Comparison of ENCODE assay signal across 9 mouse cellular contexts in the genomic region with DNA sequence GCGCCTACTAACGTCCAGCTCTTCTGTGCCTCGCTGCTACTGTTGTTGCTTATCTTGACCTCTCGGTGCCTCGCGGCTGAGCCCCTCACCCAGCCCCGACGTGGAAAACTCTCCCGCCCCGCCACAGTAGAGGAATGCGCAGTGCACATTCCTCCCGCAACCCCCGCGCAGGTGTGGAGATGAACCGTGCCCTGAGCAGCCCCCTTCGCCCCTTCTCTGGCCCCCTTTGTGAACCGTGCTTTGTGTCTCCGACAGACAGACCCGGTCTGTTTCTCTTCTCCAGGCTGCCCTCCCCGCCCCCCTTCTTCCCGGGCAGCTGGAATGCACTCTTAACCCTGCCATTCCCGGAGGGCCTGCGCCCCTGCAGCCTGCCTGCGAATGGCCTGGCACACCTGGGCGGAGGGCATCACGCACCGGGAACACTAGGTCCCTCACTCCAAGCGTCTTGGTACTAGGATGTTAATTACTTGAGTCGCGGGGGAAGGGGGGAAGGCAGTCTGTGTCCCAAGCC. TPM values are rescaled to one million over a fixed set of nuclear protein-coding genes. Genes with fewer than 3 reads are reported as not detected.
DNase-seq lines count a peak whose midpoint lies in the region; ATAC-seq lines count a peak whose summit lies in the region.
"Had no signal": no experiment of that assay in that cellular context is flagged by ENCODE, and none has a peak within 500 bp of the region (broad histone marks: within the 10 kb centered on the region; RNA-seq: fewer than 3 reads in every experiment).

No protein-coding gene starts in this region.

- peak overlapping the region; percentile 37; the same call in 1 of the 2 replicates for H3K9ac ChIP-seq in forebrain, embryonic 13.5 days
- peak overlapping the region; percentile 73 for H3K9ac ChIP-seq in kidney, embryonic 16.5 days (replicated peaks; ENCODE audit: low read length)
- peak overlapping the region; percentile 53 for H3K9ac ChIP-seq in midbrain, embryonic 11.5 days (ENCODE audit: low read length)

- H3K4me1 ChIP-seq in forebrain, embryonic 13.5 days = peaks cover 36% of the 10 kb centered on the region
- H3K4me1 ChIP-seq in kidney, embryonic 16.5 days (ENCODE audit: insufficient read depth, low read length) = peaks cover 53% of the 10 kb centered on the region
- H3K4me1 ChIP-seq in midbrain, embryonic 11.5 days (ENCODE audit: control insufficient read depth, insufficient read depth, low read length) = peaks cover 23% of the 10 kb centered on the region

- intact Hi-C loops in gastrocnemius, postnatal 14 days (cut with DNase I; ENCODE audit: low total_unique reads) = no loop called here

- peak overlapping the region; percentile 35 for H3K4me3 ChIP-seq in forebrain, embryonic 13.5 days
- H3K4me3 ChIP-seq in kidney, embryonic 16.5 days (ENCODE audit: low read length) = peak overlapping the region; percentile 55
- peak overlapping the region; percentile 33 for H3K4me3 ChIP-seq in midbrain, embryonic 11.5 days (ENCODE audit: low read depth, low read length)

- no peak overlapping the region for H3K27ac ChIP-seq in forebrain, embryonic 13.5 days
- H3K27ac ChIP-seq in kidney, embryonic 16.5 days (ENCODE audit: low read length) = peak overlapping the region; percentile 88
- H3K27ac ChIP-seq in midbrain, embryonic 11.5 days (ENCODE audit: low read depth, low read length) = no peak overlapping the region

- H3K4me2 ChIP-seq in forebrain, embryonic 13.5 days = peak overlapping the region; percentile 58
- peak overlapping the region; percentile 71 for H3K4me2 ChIP-seq in kidney, embryonic 16.5 days (replicated peaks; ENCODE audit: low read depth, low read length)
- H3K4me2 ChIP-seq in midbrain, embryonic 11.5 days = peak overlapping the region; percentile 58

- 1% methylated on average over 29 of the region's 30 CpGs for WGBS in forebrain, embryonic 13.5 days
- WGBS in kidney, embryonic 16.5 days = under 1% methylated on average over 30 of the region's 30 CpGs
- under 1% methylated on average over 30 of the region's 30 CpGs for WGBS in midbrain, embryonic 11.5 days

- peaks cover 80% of the 10 kb centered on the region for H3K27me3 ChIP-seq in forebrain, embryonic 13.5 days
- peaks cover 8% of the 10 kb centered on the region for H3K27me3 ChIP-seq in kidney, embryonic 16.5 days (ENCODE audit: insufficient read depth, low read length)
- peaks cover 59% of the 10 kb centered on the region for H3K27me3 ChIP-seq in midbrain, embryonic 11.5 days (ENCODE audit: control insufficient read depth, insufficient read depth, low read length)

- no peaks in the 10 kb centered on the region for H3K36me3 ChIP-seq in forebrain, embryonic 13.5 days (ENCODE audit: poor library complexity, severe bottlenecking)
- no peaks in the 10 kb centered on the region for H3K36me3 ChIP-seq in kidney, embryonic 16.5 days (ENCODE audit: insufficient read depth, low read length)
- no peaks in the 10 kb centered on the region for H3K36me3 ChIP-seq in midbrain, embryonic 11.5 days (ENCODE audit: control insufficient read depth, insufficient read depth, low read length)

- no peaks in the 10 kb centered on the region for H3K9me3 ChIP-seq in forebrain, embryonic 13.5 days (replicated peaks)
- H3K9me3 ChIP-seq in kidney, embryonic 16.5 days (ENCODE audit: low read length) = no peaks in the 10 kb centered on the region
- no peaks in the 10 kb centered on the region for H3K9me3 ChIP-seq in midbrain, embryonic 11.5 days (ENCODE audit: control insufficient read depth, low read length)

- 0 out of 2 replicates have a peak, but pooled peaks have one; percentile 11 for ATAC-seq in forebrain, embryonic 13.5 days
- ATAC-seq in kidney, embryonic 16.5 days (ENCODE audit: low FRiP score, low TSS enrichment) = peak; percentile 27
- ATAC-seq in midbrain, embryonic 11.5 days (ENCODE audit: low FRiP score) = peak; percentile 57

- peak; percentile 25 for DNase-seq in gastrocnemius, postnatal 14 days
- no peak for DNase-seq in gastrocnemius, adult 8-10 months (ENCODE audit: low spot score in 2 of 2)
- DNase-seq in midbrain, embryonic 11.5 days (ENCODE audit: low spot score, missing footprints) = peak; percentile 93
- no peak for DNase-seq in left cerebral cortex, adult 8-10 months (ENCODE audit: low spot score in 2 of 2)
- DNase-seq in ovary, adult 18-20 months (ENCODE audit: low spot score) = no peak
- DNase-seq in urinary bladder, postnatal 10 days (ENCODE audit: low spot score) = no peak

RNA-seq across cellular contexts. Expression of a gene that starts 0.9 kb away (rescaled TPM):
- under 1 TPM; 0.16 to 0.29 TPM for total RNA-seq in gastrocnemius, postnatal 14 days (2021)
- under 1 TPM in 1 of 4 experiments, not detected in 3; 0.05 TPM for total RNA-seq in gastrocnemius, adult 8-10 months (2022)
- polyA plus RNA-seq in forebrain, embryonic 13.5 days (2015; fragmentation: Nextera tagmentation; extraction: Ambion mirVana) = 0.53 and 0.63 TPM in 2 replicates
- polyA plus RNA-seq in kidney, embryonic 16.5 days (2015; fragmentation: Nextera tagmentation; extraction: Ambion mirVana) = 31.0 and 31.8 TPM in 2 replicates
- polyA plus RNA-seq in midbrain, embryonic 11.5 days (2014; fragmentation: Nextera tagmentation; extraction: Ambion mirVana) = 1.2 and 1.3 TPM in 2 replicates
- total RNA-seq in left cerebral cortex, adult 8-10 months (2022) = under 1 TPM; 0.33 to 0.62 (median 0.40) TPM

RNA-seq across cellular contexts. Expression of a gene that starts 11.3 kb away (rescaled TPM):
- total RNA-seq in gastrocnemius, postnatal 14 days (2021) = not detected
- not detected for total RNA-seq in gastrocnemius, adult 8-10 months (2022)
- not detected in 2 replicates for polyA plus RNA-seq in forebrain, embryonic 13.5 days (2015; fragmentation: Nextera tagmentation; extraction: Ambion mirVana)
- polyA plus RNA-seq in kidney, embryonic 16.5 days (2015; fragmentation: Nextera tagmentation; extraction: Ambion mirVana) = not detected in 2 replicates
- not detected in 2 replicates for polyA plus RNA-seq in midbrain, embryonic 11.5 days (2014; fragmentation: Nextera tagmentation; extraction: Ambion mirVana)
- not detected for total RNA-seq in left cerebral cortex, adult 8-10 months (2022)
- polyA plus RNA-seq: C2C12 had no signal

Comparison
In these comparisons a context has a peak if more than half of its experiments do, and no peak if none do; other contexts are left out.
1. DNase-seq: peak in gastrocnemius, postnatal 14 days (single experiment) and midbrain, embryonic 11.5 days (single experiment); none in gastrocnemius, adult 8-10 months (0 of 2), left cerebral cortex, adult 8-10 months (0 of 2), ovary, adult 18-20 months (single experiment) and urinary bladder, postnatal 10 days (single experiment).
2. Peak in every context shown above with its lines, with median percentiles within 50 percentile points of each other: ATAC-seq, H3K4me2 ChIP-seq, H3K4me3 ChIP-seq and H3K9ac ChIP-seq.